Mouse (Mus musculus) ES-Bruce4 (cell line): ENCODE measurements at regions not wholly inside any gene's neighbourhood (a gene's known extent, or its start where the extent isn't known, plus 50 kb on each side); places are given as distances from the start of the nearest gene placed in this dataset.

Experiments
- H3K27ac ChIP-seq: 2 replicates; pipeline ENCODE4 v1.5.1; 2012; ENCODE audit warnings: low read length, inconsistent platforms; ENCODE audit not compliant: insufficient read depth
- H3K27me3 ChIP-seq: 2 replicates; pipeline ENCODE4 v1.6.1; 2012; ENCODE audit warnings: mild to moderate bottlenecking, low read length, inconsistent platforms; ENCODE audit not compliant: control insufficient read depth, poor library complexity, insufficient read depth, severe bottlenecking
- H3K36me3 ChIP-seq: 2 replicates; pipeline ENCODE4 v1.6.1; 2012; ENCODE audit warnings: inconsistent platforms, mild to moderate bottlenecking, low read length, moderate library complexity; ENCODE audit not compliant: control insufficient read depth, poor library complexity, insufficient read depth, severe bottlenecking
- H3K4me1 ChIP-seq: one replicate; pipeline ENCODE4 v1.8.1; 2011; ENCODE audit warnings: low read length; ENCODE audit not compliant: control insufficient read depth, insufficient read depth
- H3K4me3 ChIP-seq: 2 replicates; pipeline ENCODE4 v1.5.1; 2011; ENCODE audit warnings: low read depth, mild to moderate bottlenecking, low read length
- H3K9ac ChIP-seq: 2 replicates; pipeline ENCODE4 v1.6.1; 2012; ENCODE audit warnings: low read depth, mild to moderate bottlenecking, inconsistent platforms; ENCODE audit not compliant: poor library complexity, severe bottlenecking
- H3K9me3 ChIP-seq: replicated peaks from 2 replicates; pipeline ENCODE4 v1.6.1; 2012; ENCODE audit warnings: mild to moderate bottlenecking, low read length, inconsistent platforms; ENCODE audit not compliant: control insufficient read depth, poor library complexity, insufficient read depth, severe bottlenecking
- CTCF ChIP-seq: IDR thresholded peaks from one replicate; pipeline ENCODE4 v1.8.1; 2011; ENCODE audit warnings: low read depth, low read length
- EP300 ChIP-seq: IDR thresholded peaks from 2 replicates; pipeline ENCODE4 v1.6.1; 2011; ENCODE audit warnings: low read depth, low read length; ENCODE audit not compliant: insufficient read depth
- POLR2A ChIP-seq: IDR thresholded peaks from one replicate; pipeline ENCODE4 v1.8.1; 2011; ENCODE audit warnings: low read length; ENCODE audit not compliant: insufficient read depth

- H3K9ac ChIP-seq = no peak overlapping the region
- no peak for TF ChIP-seq POLR2A
- TF ChIP-seq EP300 = no peak
- TF ChIP-seq CTCF = no peak
- H3K27me3 ChIP-seq = no peaks in the 10 kb centered on the region
- H3K9me3 ChIP-seq = no peaks in the 10 kb centered on the region
- H3K36me3 ChIP-seq = no peaks in the 10 kb centered on the region
- H3K4me3 ChIP-seq = no peak overlapping the region
- H3K27ac ChIP-seq = no peak overlapping the region
- H3K4me1 ChIP-seq = no peaks in the 10 kb centered on the region
Observed at GRCm38 (mm10) chr10:46712690-46713089, 1135.1 kb downstream of the Hace1 start.

GRCm38 (mm10) chr10:46718349-46719087 lies 1140.9 kb downstream of the Hace1 start:
- no peaks in the 10 kb centered on the region for H3K4me1 ChIP-seq
- no peaks in the 10 kb centered on the region for H3K27me3 ChIP-seq
- no peak for TF ChIP-seq EP300
- TF ChIP-seq CTCF = no peak
- TF ChIP-seq POLR2A = no peak

GRCm38 (mm10) chr10:46719088-46719469 lies 1141.5 kb downstream of the Hace1 start:
- Histone ChIP-seq H3K27me3 (no peaks in the 10 kb centered on the region), H3K9me3 (no peaks in the 10 kb centered on the region), H3K4me3 (no peak overlapping the region), H3K9ac (no peak overlapping the region), H3K4me1 (no peaks in the 10 kb centered on the region), H3K27ac (no peak overlapping the region), H3K36me3 (no peaks in the 10 kb centered on the region)
- no peak for TF ChIP-seq CTCF

More at GRCm38 (mm10) chr10:46718349-46719087, 1140.9 kb downstream of the Hace1 start:
- Histone ChIP-seq H3K4me3 (no peak overlapping the region), H3K9ac (no peak overlapping the region), H3K9me3 (no peaks in the 10 kb centered on the region), H3K27ac (no peak overlapping the region), H3K36me3 (no peaks in the 10 kb centered on the region)

GRCm38 (mm10) chr10:46723666-46724065 lies 1146.0 kb downstream of the Hace1 start:
- no peaks in the 10 kb centered on the region for H3K4me1 ChIP-seq
- H3K9ac ChIP-seq = no peak overlapping the region

GRCm38 (mm10) chr10:46730601-46731000 lies 1153.0 kb downstream of the Hace1 start:
- TF ChIP-seq POLR2A = no peak
- no peak for TF ChIP-seq EP300
- no peak for TF ChIP-seq CTCF
- Histone ChIP-seq H3K4me3 (no peak overlapping the region), H3K4me1 (no peaks in the 10 kb centered on the region)

More at GRCm38 (mm10) chr10:46723666-46724065, 1146.0 kb downstream of the Hace1 start:
- no peak for TF ChIP-seq CTCF
- no peak for TF ChIP-seq POLR2A
- TF ChIP-seq EP300 = no peak
- Histone ChIP-seq H3K4me3 (no peak overlapping the region), H3K27ac (no peak overlapping the region), H3K36me3 (no peaks in the 10 kb centered on the region), H3K27me3 (no peaks in the 10 kb centered on the region), H3K9me3 (no peaks in the 10 kb centered on the region)

GRCm38 (mm10) chr10:46733760-46734265 lies 1156.2 kb downstream of the Hace1 start:
- 0 out of 2 replicates have a peak, but pooled peaks cover 2% of the 10 kb centered on the region for H3K9me3 ChIP-seq
- no peaks in the 10 kb centered on the region for H3K36me3 ChIP-seq
- no peak overlapping the region for H3K4me3 ChIP-seq
- no peak overlapping the region for H3K27ac ChIP-seq
- TF ChIP-seq POLR2A (no peak), CTCF (no peak), EP300 (no peak)
- H3K4me1 ChIP-seq = no peaks in the 10 kb centered on the region
- no peak overlapping the region for H3K9ac ChIP-seq
- H3K27me3 ChIP-seq = no peaks in the 10 kb centered on the region

More at GRCm38 (mm10) chr10:46730601-46731000, 1153.0 kb downstream of the Hace1 start:
- H3K9me3 ChIP-seq = no peaks in the 10 kb centered on the region
- H3K27me3 ChIP-seq = no peaks in the 10 kb centered on the region
- no peak overlapping the region; the same call in 1 of the 2 replicates for H3K27ac ChIP-seq
- no peaks in the 10 kb centered on the region for H3K36me3 ChIP-seq
- no peak overlapping the region for H3K9ac ChIP-seq
